Mouse (Mus musculus) CH12.LX (cell line): Measurements from ENCODE around the gene Spout1. TPM values are rescaled to one million over a fixed set of nuclear protein-coding genes. Genes with fewer than 3 reads are reported as not detected.

Source experiments
- DNase-seq: peaks from one replicate; pipeline ENCODE4 v3.0.0-alpha.2; 2013; ENCODE audit errors: extremely low read depth
- H3K27ac ChIP-seq: 2 replicates; pipeline ENCODE4 v1.5.1; 2012; ENCODE audit warnings: low read depth, mild to moderate bottlenecking, control low read depth, moderate library complexity; ENCODE audit not compliant: insufficient read depth
- H3K27me3 ChIP-seq: replicated peaks from 2 replicates; pipeline ENCODE3; 2012; ENCODE audit warnings: inconsistent platforms
- H3K36me3 ChIP-seq, 2 experiments: replicated peaks in 1 of 2; 2 replicates each; pipeline versions ENCODE3 to v1.6.1; 2012; ENCODE audit warnings: inconsistent platforms in 1 of 2, low read length in 1 of 2, mild to moderate bottlenecking in 1 of 2, mixed read lengths in 1 of 2, moderate library complexity in 1 of 2; ENCODE audit not compliant: control insufficient read depth in 1 of 2, insufficient read depth in 1 of 2
- H3K4me1 ChIP-seq, 2 experiments: 2 replicates each; pipeline ENCODE4 v1.6.1; 2012; ENCODE audit warnings: inconsistent platforms in 1 of 2, moderate library complexity in 1 of 2; ENCODE audit not compliant: insufficient read depth in 2 of 2, control insufficient read depth in 1 of 2
- H3K4me2 ChIP-seq: 2 replicates; pipeline ENCODE4 v1.6.1; 2012; ENCODE audit warnings: low read depth, mild to moderate bottlenecking, control low read depth; ENCODE audit not compliant: poor library complexity, insufficient read depth, severe bottlenecking
- H3K4me3 ChIP-seq, 3 experiments: fragments of 150-350 bp in 1 of 3; sonication (generic) in 1 of 3; replicated peaks in 1 of 3; 2 replicates each; pipeline versions ENCODE3 to v1.5.1; 2011 to 2012; ENCODE audit warnings: low read depth in 2 of 3, low read length in 2 of 3, mild to moderate bottlenecking in 2 of 3, moderate library complexity in 2 of 3, control low read depth in 1 of 3, improper control_type of control experiment in 1 of 3, inconsistent platforms in 1 of 3, mixed read lengths in 1 of 3; ENCODE audit not compliant: poor library complexity in 1 of 3
- H3K79me2 ChIP-seq: replicated peaks from 2 replicates; pipeline ENCODE4 v1.6.1; 2012; ENCODE audit warnings: mild to moderate bottlenecking, moderate library complexity; ENCODE audit not compliant: control insufficient read depth, poor library complexity, insufficient read depth, severe bottlenecking; ENCODE audit errors: extremely low read depth
- H3K9ac ChIP-seq: 2 replicates; pipeline ENCODE4 v1.6.1; 2012; ENCODE audit warnings: low read depth, mild to moderate bottlenecking, control low read depth, moderate library complexity; ENCODE audit not compliant: insufficient read depth
- H3K9me3 ChIP-seq: replicated peaks from 2 replicates; pipeline ENCODE3; 2012; ENCODE audit warnings: low read length, inconsistent platforms, mixed read lengths
- BHLHE40 ChIP-seq: IDR thresholded peaks from 2 replicates; pipeline ENCODE4 v1.6.1; 2011; ENCODE audit warnings: mild to moderate bottlenecking, low read depth, low read length, improper control_type of control experiment
- CHD1 ChIP-seq: IDR thresholded peaks from 2 replicates; pipeline ENCODE4 v1.6.1; 2012; ENCODE audit warnings: low read depth, low read length, improper control_type of control experiment, inconsistent platforms
- CHD2 ChIP-seq: IDR thresholded peaks from 2 replicates; pipeline ENCODE4 v1.6.1; 2011; ENCODE audit warnings: low read length, improper control_type of control experiment
- CTCF ChIP-seq, 2 experiments: IDR thresholded peaks in 1 of 2; conservative IDR thresholded peaks in 1 of 2; 2 replicates each; pipeline ENCODE4 v1.5.1; 2011 to 2012; ENCODE audit warnings: low read depth in 2 of 2, low read length in 2 of 2, improper control_type of control experiment in 1 of 2, inconsistent platforms in 1 of 2, mild to moderate bottlenecking in 1 of 2, moderate library complexity in 1 of 2
- ELF1 ChIP-seq: IDR thresholded peaks from 2 replicates; pipeline ENCODE4 v1.6.1; 2014; ENCODE audit warnings: low read depth, mild to moderate bottlenecking, inconsistent platforms, low read length, improper control_type of control experiment
- EP300 ChIP-seq: IDR thresholded peaks from 2 replicates; pipeline ENCODE4 v1.6.1; 2011; ENCODE audit warnings: low read length, improper control_type of control experiment
- ETS1 ChIP-seq: conservative IDR thresholded peaks from 2 replicates; pipeline ENCODE4 v1.6.1; 2012; ENCODE audit warnings: low read depth, mild to moderate bottlenecking, inconsistent platforms, low read length, improper control_type of control experiment, moderate library complexity
- HCFC1 ChIP-seq: IDR thresholded peaks from 2 replicates; pipeline ENCODE4 v1.6.1; 2012; ENCODE audit warnings: low read depth, mild to moderate bottlenecking, inconsistent platforms, low read length, improper control_type of control experiment
- IRF4 ChIP-seq: IDR thresholded peaks from 2 replicates; pipeline ENCODE4 v1.6.1; 2014; ENCODE audit warnings: low read depth, mild to moderate bottlenecking, inconsistent platforms, low read length, improper control_type of control experiment
- JUND ChIP-seq: conservative IDR thresholded peaks from 2 replicates; pipeline ENCODE4 v1.6.1; 2011; ENCODE audit warnings: low read depth, low read length, improper control_type of control experiment
- KAT2A ChIP-seq: IDR thresholded peaks from 2 replicates; pipeline ENCODE4 v1.6.1; 2012; ENCODE audit warnings: low read length, improper control_type of control experiment, inconsistent platforms; ENCODE audit not compliant: insufficient replicate concordance
- MAFK ChIP-seq: IDR thresholded peaks from 2 replicates; pipeline ENCODE4 v1.6.1; 2011; ENCODE audit warnings: low read length, improper control_type of control experiment; ENCODE audit not compliant: insufficient replicate concordance
- MAZ ChIP-seq: IDR thresholded peaks from 2 replicates; pipeline ENCODE4 v1.6.1; 2012; ENCODE audit warnings: low read depth, mild to moderate bottlenecking, inconsistent platforms, low read length, improper control_type of control experiment, moderate library complexity
- MEF2A ChIP-seq: IDR thresholded peaks from 2 replicates; pipeline ENCODE4 v1.6.1; 2014; ENCODE audit warnings: low read depth, mild to moderate bottlenecking, inconsistent platforms, low read length, improper control_type of control experiment, borderline replicate concordance
- MXI1 ChIP-seq: IDR thresholded peaks from 2 replicates; pipeline ENCODE4 v1.6.1; 2011; ENCODE audit warnings: mild to moderate bottlenecking, low read depth, low read length, improper control_type of control experiment
- MYC ChIP-seq: IDR thresholded peaks from 2 replicates; pipeline ENCODE4 v1.6.1; 2011; ENCODE audit warnings: low read depth, mild to moderate bottlenecking, improper control_type of control experiment, low read length
- NRF1 ChIP-seq: IDR thresholded peaks from 2 replicates; pipeline ENCODE4 v1.6.1; 2014; ENCODE audit warnings: low read depth, mild to moderate bottlenecking, inconsistent platforms, low read length, improper control_type of control experiment, moderate library complexity
- POLR2A ChIP-seq: IDR thresholded peaks from 2 replicates; pipeline ENCODE4 v1.6.1; 2011; ENCODE audit warnings: low read depth, mild to moderate bottlenecking, improper control_type of control experiment, low read length
- POLR2AphosphoS2 ChIP-seq: IDR thresholded peaks from 2 replicates; pipeline ENCODE4 v1.6.1; 2011; ENCODE audit warnings: low read depth, low read length, improper control_type of control experiment
- RAD21 ChIP-seq: IDR thresholded peaks from 2 replicates; pipeline ENCODE4 v1.6.1; 2011; ENCODE audit warnings: low read depth, mild to moderate bottlenecking, low read length, improper control_type of control experiment, moderate library complexity
- RCOR1 ChIP-seq: conservative IDR thresholded peaks from 2 replicates; pipeline ENCODE4 v1.6.1; 2012; ENCODE audit warnings: low read depth, mild to moderate bottlenecking, inconsistent platforms, low read length, improper control_type of control experiment
- SMC3 ChIP-seq: IDR thresholded peaks from 2 replicates; pipeline ENCODE4 v1.6.1; 2011; ENCODE audit warnings: low read depth, low read length, improper control_type of control experiment
- TCF12 ChIP-seq: IDR thresholded peaks from 2 replicates; pipeline ENCODE4 v1.6.1; 2014; ENCODE audit warnings: low read depth, mild to moderate bottlenecking, inconsistent platforms, low read length, improper control_type of control experiment
- UBTF ChIP-seq: IDR thresholded peaks from 2 replicates; pipeline ENCODE4 v1.6.1; 2012; ENCODE audit warnings: low read depth, mild to moderate bottlenecking, inconsistent platforms, low read length, improper control_type of control experiment, moderate library complexity
- USF1 ChIP-seq: IDR thresholded peaks from 2 replicates; pipeline ENCODE4 v1.6.1; 2014; ENCODE audit warnings: low read depth, mild to moderate bottlenecking, inconsistent platforms, low read length, improper control_type of control experiment
- ZC3H11A ChIP-seq: IDR thresholded peaks from 2 replicates; pipeline ENCODE4 v1.6.1; 2012; ENCODE audit warnings: low read depth, mild to moderate bottlenecking, inconsistent platforms, low read length, improper control_type of control experiment
- ZKSCAN1 ChIP-seq: IDR thresholded peaks from 2 replicates; pipeline ENCODE4 v1.6.1; 2012; ENCODE audit warnings: low read depth, inconsistent platforms, low read length, improper control_type of control experiment, borderline replicate concordance
- ZNF384 ChIP-seq: IDR thresholded peaks from 2 replicates; pipeline ENCODE4 v1.6.1; 2012; ENCODE audit warnings: low read depth, low read length, improper control_type of control experiment, inconsistent platforms
- dilution Hi-C: fragments of 300-500 bp; cut with MboI; formaldehyde crosslinking; loops from 2 replicates; pipeline ENCODE4 v1.14.3; 2020; ENCODE audit warnings: low sequenced_read_pairs; ENCODE audit not compliant: extremely low pct_unique_long_range_greater_than_20kb, extremely low pct_ligation_motif_present
- in situ Hi-C: fragments of 300-500 bp; cut with MboI; formaldehyde crosslinking; loops from 3 replicates; pipeline ENCODE4 v1.14.3; 2019; ENCODE audit warnings: low sequenced_read_pairs, low pct_ligation_motif_present, low pct_unique_long_range_greater_than_20kb, mixed read lengths
- polyA plus RNA-seq: library from polyadenylated mRNA; unstranded; fragments of >175 nt; gene quantifications from 2 replicates; pipeline ENCODE4 v1.2.1, GENCODE M21; 2012; ENCODE audit warnings: low read depth; ENCODE audit not compliant: insufficient read length
- total RNA-seq, 2 experiments: library from RNA; depleted of rRNA; stranded (reverse); fragments of 300-350 nt in 1 of 2; fragments of >200 nt in 1 of 2; gene quantifications; 2 replicates each; pipeline ENCODE4 v1.2.3; 2012 to 2014

Gene Spout1
- total and polyA plus RNA-seq, 3 experiments: 38.4 to 62.3 (median 49.2) TPM

DNA sequence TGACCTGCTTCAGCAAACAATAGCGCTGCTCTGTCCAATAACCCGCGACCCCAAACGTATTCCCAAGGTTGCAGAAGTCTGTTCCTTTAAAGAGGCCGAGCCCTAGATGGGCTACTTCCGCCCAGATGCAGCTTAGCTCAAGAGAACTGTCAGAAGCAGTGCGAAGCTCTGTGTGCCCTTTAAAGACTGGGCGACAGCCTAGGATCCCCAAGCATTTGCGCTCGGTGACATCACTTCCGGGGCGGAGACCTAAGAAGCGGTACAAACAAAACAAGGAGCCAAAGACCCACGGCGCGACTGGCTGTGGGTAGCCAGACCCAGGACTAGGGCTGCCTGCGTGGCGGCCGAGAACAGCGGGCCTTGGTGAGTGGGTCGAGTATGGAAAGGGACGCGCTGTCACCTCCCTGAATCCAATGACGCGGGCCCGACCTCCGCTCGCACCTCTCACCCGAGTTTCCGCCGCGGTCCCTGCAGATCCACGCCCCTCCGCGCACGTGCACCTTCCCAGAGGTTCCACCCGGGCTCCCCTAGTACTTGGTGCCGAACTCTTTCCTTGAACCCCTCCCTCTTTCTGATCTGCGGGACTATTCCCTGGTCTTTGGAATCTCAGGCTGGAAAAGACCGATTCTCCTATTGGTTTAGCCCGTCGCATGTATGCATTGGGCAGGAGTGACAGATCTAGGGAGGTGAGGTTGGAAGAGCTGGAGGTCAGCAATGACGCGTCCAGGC is 27.5 kb upstream of the Spout1 start, which contains the start of gene Kyat1 (continued):
- TF ChIP-seq ELF1 (peak; percentile 89), HCFC1 (peak; percentile 81), ZNF384 (no peak), IRF4 (no peak), CHD1 (no peak), MYC (no peak), CTCF (conservative IDR thresholded peaks at IDR 0.05 in 1 of 2, IDR thresholded peaks at IDR 0.05 in 1 of 2; ENCODE audit: low read depth in 2 of 2, low read length in 2 of 2) (no peak), TCF12 (peak; percentile 85), EP300 (no peak), POLR2AphosphoS2 (peak; percentile 37; the same call in 1 of the 2 replicates), ZKSCAN1 (no peak)

DNA sequence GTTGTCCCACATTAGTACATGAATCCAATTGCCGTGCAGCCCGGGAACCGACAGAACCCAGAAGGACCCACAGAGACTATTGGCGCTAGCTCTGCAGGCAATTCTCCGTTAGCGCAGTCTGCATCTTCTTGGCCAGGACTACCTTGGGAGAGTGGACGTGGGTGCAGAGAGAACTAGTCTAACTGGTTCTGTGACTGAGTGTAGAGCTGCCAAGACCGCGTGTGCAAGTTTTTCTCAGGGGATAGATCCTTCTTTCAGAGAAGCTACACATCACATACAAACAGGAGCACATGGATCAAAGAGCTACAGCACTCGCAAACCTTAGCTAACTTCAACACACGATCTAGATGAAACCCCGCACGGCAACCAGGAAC is 27.0 kb upstream of the Spout1 start:
- Histone ChIP-seq H3K4me2 (peak overlapping the region; percentile 90), H3K9me3 (no peaks in the 10 kb centered on the region), H3K9ac (peak overlapping the region; percentile 62), H3K36me3 (no peaks in the 10 kb centered on the region), H3K27ac (no peak overlapping the region), H3K4me1 (peaks cover 8 to 16% of the 10 kb centered on the region in 2 experiments), H3K79me2 (no peaks in the 10 kb centered on the region), H3K27me3 (peaks cover 23% of the 10 kb centered on the region), H3K4me3 (peak overlapping the region; percentile 60 to 83 (median 65))
- DNase-seq: peak; percentile 12
- in situ Hi-C loops (no loop called here), dilution Hi-C loops (no loop called here)
- TF ChIP-seq BHLHE40 (no peak), IRF4 (no peak), POLR2A (no peak), TCF12 (no peak), ZC3H11A (no peak), MEF2A (no peak), JUND (no peak), RCOR1 (no peak), UBTF (no peak), KAT2A (no peak), MYC (no peak), ETS1 (no peak), SMC3 (no peak), CHD2 (no peak), MAZ (no peak), NRF1 (no peak), USF1 (no peak), MXI1 (no peak), RAD21 (no peak), MAFK (no peak)
